Mouse (Mus musculus) kidney, adult 18-20 months (tissue): ENCODE results near the gene Pigc.

Experiments
- DNase-seq: peaks from one replicate; pipeline ENCODE4 v3.0.0; 2021

Gene Pigc

GRCm38 (mm10) chr1:161976255-161977182 lies 7.5 kb downstream of the Pigc start:
- peak; percentile 74 for DNase-seq

- no peak for DNase-seq
These were observed 8.3 kb downstream of the Pigc start for GRCm38 (mm10) chr1:161977331-161977730.

- no peak for DNase-seq
These were observed 9.3 kb downstream of the Pigc start for GRCm38 (mm10) chr1:161978173-161978700.

GRCm38 (mm10) chr1:161979536-161979935 lies 10.6 kb downstream of the Pigc start, which contains the start of gene 4930558K02Rik:
Gene 4930558K02Rik (minus strand): TSS chr1:161979636.
- no peak for DNase-seq

- no peak for DNase-seq
These were observed 11.1 kb downstream of the Pigc start for GRCm38 (mm10) chr1:161980046-161980445.

GRCm38 (mm10) chr1:161980626-161981298 lies 11.8 kb downstream of the Pigc start:
- no peak for DNase-seq

GRCm38 (mm10) chr1:161983451-161983850 lies 14.5 kb downstream of the Pigc start:
- DNase-seq = no peak

GRCm38 (mm10) chr1:161983979-161984566 lies 15.1 kb downstream of the Pigc start:
- no peak for DNase-seq

GRCm38 (mm10) chr1:161990684-161991578 lies 21.9 kb downstream of the Pigc start:
- no peak for DNase-seq

- DNase-seq = no peak
These were observed 22.9 kb downstream of the Pigc start for GRCm38 (mm10) chr1:161991846-161992245.

GRCm38 (mm10) chr1:161992389-161992788 lies 23.4 kb downstream of the Pigc start:
- DNase-seq = no peak

- no peak for DNase-seq
These were observed 29.8 kb downstream of the Pigc start for GRCm38 (mm10) chr1:161998781-161999180.

GRCm38 (mm10) chr1:161999338-161999737 lies 30.4 kb downstream of the Pigc start:
- no peak for DNase-seq

GRCm38 (mm10) chr1:161999882-162000371 lies 30.9 kb downstream of the Pigc start:
- DNase-seq = peak; percentile 45

- no peak for DNase-seq
These were observed 32.3 kb downstream of the Pigc start for GRCm38 (mm10) chr1:162001328-162001727.

- no peak for DNase-seq
These were observed 34.9 kb downstream of the Pigc start for GRCm38 (mm10) chr1:162003729-162004517.

GRCm38 (mm10) chr1:162004518-162004780 lies 35.5 kb downstream of the Pigc start:
- DNase-seq = no peak

- DNase-seq = peak; percentile 64
These were observed 36.1 kb downstream of the Pigc start for GRCm38 (mm10) chr1:162004821-162005770.

- DNase-seq = no peak
These were observed 37.1 kb downstream of the Pigc start for GRCm38 (mm10) chr1:162006109-162006508.

GRCm38 (mm10) chr1:162008208-162008607 lies 39.2 kb downstream of the Pigc start:
- DNase-seq = no peak
